Mouse (Mus musculus): Measurements from ENCODE around the gene Mad1l1.
A peak's percentile ranks its signal among the peaks of the same experiment; 100 is the strongest.

Mad1l1 gene

GRCm38 (mm10) chr5:140087242-140087641, 234.1 kb downstream of the Mad1l1 start:
- no peak for DNase-seq (ENCODE audit: low spot score)

DNA sequence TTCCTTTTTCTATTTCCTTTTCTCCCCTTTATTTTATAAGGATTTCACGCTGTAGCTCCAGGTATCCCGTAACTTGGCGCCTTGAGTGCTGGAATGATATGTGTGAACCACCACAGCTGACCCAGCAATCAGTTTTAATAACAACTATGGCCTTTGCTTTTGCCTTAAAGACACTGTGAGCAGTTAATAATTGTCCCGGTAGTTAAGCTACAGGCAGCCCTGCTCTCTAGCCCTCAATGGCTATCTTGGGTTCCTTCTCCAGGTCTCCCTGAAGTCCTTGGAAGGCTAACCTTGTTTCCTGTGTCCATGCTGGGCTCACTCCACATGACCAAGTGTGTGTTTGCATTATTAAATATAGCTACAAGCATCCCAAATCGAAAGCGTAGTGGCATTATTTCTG, 237.0 kb downstream of the Mad1l1 start:
- DNase-seq (ENCODE audit: low spot score) = no peak

DNA sequence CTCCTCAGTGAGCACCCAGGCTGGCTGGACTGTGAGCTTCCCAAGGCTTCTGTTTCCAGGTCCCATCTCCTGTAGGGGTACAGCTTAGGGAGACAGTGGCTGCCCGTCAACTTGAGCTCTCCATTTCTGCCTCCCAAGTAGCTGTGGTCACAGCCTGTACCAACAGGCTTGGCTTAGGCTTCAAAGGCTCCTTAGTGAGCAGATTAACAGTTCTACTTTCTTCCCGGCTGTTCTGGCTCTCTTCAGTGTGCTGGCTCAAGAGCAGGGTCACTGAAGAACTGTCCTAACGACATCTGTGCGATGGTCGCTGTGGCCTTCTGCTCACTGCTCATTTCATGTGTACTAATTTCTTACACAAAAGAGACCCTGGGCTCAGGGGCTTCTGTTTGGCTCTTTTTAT, 237.4 kb downstream of the Mad1l1 start:
- no peak for DNase-seq (ENCODE audit: low spot score)

DNA sequence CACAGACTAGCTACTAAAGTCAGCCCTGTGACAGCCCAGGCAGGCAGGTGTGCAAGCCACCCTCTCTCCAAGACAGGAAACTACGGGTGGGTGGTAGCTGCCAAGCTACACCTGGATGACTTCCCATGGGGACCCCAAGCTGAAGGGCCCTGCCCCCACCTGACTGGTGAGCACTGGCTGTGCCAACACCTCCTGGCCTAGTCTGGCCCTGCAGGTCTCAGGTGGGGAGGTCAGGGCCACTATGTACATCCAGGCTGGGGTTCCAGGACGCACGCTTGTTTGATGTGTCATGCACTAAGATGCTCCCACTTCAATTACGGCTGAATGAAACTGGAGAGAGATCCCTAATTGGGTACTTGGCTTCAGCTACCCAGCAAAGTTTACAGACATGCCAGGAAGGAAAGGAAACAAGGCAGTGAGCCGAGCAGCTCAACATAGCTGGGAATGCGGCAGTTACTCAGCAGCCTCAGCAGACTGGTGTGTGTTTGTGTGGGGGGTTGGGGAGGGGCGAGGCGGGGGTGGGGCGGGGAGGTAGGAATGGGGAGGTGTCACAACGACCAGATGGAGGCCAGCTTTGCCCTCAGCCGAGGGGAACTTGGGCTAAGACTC, 239.0 kb downstream of the Mad1l1 start:
- no peak for DNase-seq (ENCODE audit: low spot score)

DNA sequence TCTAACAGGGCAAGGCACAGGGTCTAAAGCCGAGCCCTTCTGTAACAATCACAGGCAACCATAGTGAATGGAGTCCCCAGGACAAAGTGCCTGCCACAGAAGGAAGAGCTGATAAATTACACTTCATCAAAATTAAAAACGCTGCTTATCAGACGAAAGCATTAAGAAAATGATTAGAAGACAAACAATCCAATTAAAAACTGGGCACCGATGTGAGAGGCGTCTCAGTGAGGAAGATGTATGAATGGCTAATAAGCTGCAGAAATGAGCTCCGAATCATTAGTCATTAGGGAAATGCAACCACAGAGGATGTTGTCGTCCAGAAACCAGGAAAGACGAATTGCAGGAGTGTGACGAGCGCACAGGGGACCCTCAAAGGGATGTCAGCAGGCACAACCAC, 240.3 kb downstream of the Mad1l1 start:
- DNase-seq (ENCODE audit: low spot score) = no peak

DNA sequence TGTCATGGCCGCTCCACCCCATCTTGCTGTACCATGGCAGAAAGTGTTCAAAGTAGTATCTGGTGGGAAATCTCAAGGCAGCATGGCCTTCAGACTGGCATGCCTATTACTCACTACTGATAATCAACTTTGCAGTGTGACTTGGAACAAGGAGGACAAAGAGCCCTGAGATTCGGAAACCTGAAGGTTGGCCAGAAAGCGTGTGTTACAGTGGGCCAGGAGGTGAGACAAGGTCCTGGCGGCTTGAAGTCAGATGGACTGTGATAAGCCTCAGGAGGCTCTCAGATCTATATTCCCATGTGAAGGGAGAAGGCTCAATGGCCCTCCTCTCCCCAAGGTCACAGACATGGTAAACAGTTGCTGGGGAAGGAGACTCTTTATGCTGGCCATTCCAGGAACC, 241.8 kb downstream of the Mad1l1 start:
- DNase-seq (ENCODE audit: low spot score) = no peak

DNA sequence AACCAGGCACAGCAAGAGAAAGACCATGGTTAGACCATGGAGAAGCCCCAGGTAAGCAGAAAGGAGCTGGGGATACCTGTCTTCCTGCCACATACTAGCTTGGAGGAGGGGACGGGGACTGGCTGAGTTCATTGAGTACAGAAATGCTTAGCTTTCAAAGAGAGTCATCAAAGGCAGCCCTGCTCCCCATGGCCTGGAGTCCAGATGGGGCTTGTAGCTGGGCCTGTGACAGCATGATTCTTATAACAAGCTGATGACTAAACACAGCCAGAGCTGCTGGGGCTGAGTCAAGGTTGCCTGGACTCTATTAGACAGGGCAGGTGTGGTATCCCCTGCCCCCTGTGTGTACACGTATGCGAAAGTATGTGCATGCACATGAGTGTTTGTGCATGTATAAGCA, 242.9 kb downstream of the Mad1l1 start:
- DNase-seq (ENCODE audit: low spot score) = no peak

DNA sequence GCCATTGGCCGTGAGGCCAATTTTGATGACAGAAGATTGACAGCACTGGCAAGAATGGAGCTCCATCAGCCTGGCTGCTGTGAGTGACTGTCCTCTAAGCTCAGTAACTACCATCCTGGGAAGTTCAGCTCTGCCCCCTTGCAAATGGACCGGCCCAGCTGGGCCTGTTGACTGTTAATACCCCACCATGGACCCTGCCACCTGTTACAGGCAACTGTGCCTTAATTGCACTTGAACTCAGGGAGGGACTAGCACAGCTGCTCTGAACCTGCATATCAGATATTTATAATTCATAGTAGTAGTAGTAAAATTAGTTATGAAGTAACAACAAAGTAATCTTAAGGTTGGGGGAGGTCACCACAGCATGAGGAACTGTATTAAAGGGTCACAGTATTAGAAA, 244.9 kb downstream of the Mad1l1 start:
- DNase-seq (ENCODE audit: low spot score) = no peak

GRCm38 (mm10) chr5:140073671-140074116, 247.7 kb downstream of the Mad1l1 start:
- no peak for DNase-seq (ENCODE audit: low spot score)

DNA sequence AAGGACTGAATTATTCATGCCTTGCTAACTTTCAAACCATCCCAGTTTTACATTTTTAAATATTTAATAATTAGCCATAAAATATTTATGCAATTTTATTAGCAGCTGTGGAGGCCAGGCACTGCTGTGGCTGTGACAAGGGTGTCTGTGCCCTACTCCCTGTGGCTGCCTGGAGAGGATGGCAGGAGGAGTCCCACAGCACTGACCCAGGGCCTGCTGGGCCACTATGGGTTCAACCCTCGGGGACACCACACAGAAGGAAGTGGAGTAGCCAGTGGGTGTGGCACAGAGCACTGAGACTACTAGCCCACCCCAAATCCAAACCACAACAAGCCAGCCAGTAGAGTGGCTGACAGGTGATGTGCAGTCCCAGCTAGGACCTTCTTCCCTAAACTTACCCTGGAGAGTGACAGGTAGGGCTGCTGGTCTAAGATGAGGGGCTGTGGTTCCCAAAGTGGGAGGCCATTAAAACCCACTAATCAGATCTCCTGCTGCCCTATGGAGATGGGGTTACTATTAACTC, 248.1 kb downstream of the Mad1l1 start:
- no peak for DNase-seq (ENCODE audit: low spot score)

GRCm38 (mm10) chr5:140068506-140068905, 252.8 kb downstream of the Mad1l1 start:
- DNase-seq (ENCODE audit: low spot score) = no peak

DNA sequence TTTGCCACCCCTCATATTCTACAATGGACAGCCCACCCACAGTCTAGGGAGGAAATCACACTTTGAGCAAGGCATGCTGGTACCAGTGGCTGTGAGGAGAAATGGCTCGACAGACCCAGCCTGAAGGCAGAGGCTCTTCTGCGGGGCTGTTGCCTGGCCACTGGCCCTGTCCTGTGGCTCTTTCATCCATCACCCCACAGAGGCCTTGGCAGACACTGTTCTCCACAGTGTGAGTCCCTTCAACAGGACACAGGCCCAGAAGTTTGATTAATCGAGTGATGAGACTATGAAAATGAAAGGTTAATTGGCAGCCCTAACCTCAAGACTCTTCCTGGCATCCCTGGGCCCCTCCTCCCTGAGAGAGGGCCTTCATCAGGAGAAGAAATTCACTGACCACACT, 253.3 kb downstream of the Mad1l1 start:
- DNase-seq (ENCODE audit: low spot score) = no peak

DNA sequence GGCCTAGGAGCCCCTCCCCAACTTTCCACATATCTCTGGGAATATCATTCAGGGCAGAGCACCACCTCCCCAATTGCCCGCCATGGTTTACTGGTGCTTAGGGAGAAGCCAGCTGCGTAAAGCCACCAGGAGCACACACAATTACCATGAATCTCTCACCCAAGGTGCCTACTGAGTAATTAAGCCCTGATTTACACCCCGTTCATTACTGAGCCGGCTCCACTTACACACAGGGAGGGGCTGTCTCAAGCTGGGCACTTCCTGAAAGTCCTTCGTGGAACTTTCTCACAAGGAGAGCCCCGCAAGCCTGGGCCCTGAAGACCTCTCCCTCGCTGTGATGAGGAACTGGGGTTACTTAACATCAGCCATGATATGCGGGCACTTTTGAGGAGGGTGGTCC, 254.6 kb downstream of the Mad1l1 start:
- no peak for DNase-seq (ENCODE audit: low spot score)

GRCm38 (mm10) chr5:140066281-140066680, 255.1 kb downstream of the Mad1l1 start:
- no peak for DNase-seq (ENCODE audit: low spot score)

- no peak for DNase-seq (ENCODE audit: low spot score)
Observed at GRCm38 (mm10) chr5:140065281-140065945, 255.9 kb downstream of the Mad1l1 start.

DNA sequence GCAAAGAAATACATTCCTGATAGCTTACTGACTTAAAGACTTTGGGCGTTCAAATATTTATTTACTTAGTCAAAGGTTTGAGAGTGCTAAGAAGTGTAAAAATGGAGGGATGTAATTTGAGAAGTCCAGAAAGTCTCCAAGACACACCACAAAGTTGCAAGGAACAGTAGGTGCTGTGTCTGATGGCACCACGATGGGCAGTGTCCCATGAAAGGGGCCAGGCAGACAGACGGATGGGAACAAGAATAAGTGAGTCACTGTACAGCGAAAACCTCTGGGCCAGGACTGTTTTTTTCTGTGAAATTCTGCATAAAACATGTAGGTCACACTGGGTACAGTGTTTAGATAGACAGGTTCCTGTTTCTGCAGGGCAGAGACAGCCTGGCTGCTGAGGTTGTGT, 256.8 kb downstream of the Mad1l1 start:
- DNase-seq (ENCODE audit: low spot score) = no peak

DNA sequence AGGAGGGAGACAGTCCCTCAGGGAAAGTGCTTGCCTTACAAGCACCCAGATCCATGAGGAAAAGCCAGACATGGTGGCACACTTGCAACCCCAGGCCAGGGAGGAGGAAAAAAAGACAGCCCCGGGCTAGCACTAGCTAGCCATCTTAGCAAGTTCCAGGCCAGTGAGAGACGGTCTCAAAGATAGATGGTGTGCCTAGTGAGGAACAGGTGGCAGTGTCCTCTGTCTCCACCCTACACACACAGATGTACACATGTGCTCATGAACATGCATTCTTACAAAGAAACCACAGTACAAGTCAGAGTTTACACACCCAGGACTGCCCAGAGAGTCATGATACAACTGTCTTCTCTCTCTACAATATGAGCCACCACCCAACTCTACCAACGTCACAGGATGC, 258.5 kb downstream of the Mad1l1 start:
- no peak for DNase-seq (ENCODE audit: low spot score)

GRCm38 (mm10) chr5:140062316-140062715, 259.0 kb downstream of the Mad1l1 start:
- DNase-seq (ENCODE audit: low spot score) = no peak

DNA sequence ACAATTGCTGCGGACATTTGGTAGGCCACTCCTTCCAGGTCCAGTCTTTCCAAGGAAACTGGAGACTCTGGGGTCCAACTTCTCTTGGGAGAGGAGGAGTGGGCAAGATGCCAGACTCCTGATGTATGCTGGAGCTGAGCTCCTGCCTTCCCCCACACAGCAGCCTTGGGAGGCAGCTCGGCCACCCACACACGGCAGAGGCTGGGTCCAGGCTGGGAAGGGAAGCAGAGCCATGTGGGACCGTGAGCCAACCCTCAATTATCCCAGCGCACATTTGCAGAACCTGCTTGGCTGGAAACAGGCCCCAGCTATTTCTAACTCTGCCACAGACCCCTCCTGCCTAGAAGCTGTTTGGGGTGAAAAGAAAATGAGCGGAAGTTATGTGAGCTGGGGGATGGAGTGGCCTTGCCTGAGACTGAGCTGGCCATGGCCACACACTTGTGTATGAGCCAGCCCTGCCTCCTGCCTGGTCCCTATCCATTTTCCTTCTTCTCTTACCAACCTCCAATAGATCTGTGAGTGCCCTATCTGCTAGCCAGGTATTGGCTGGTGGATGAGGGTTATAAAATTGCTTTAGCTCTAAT, 260.0 kb downstream of the Mad1l1 start:
- DNase-seq (ENCODE audit: low spot score) = no peak

DNA sequence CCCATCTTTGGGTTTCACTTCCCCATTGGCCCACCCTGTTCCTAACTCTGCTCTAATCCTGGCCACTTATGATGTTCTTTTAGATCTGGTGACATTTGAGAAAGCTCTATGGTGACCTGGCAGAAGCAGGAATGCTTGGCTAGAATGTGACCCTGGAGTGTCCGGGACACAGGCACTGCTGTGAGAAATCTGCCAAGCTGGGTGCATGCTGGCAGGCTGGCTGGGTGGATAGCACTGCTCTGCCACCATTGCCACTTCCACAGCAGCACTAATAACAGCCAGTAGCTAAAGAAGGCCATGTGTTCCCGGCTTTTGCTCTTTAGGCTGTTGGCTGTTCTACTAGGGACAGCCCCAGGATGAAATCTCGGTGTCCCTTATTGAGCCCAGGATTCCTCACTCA, 265.1 kb downstream of the Mad1l1 start:
- no peak for DNase-seq (ENCODE audit: low spot score)

DNA sequence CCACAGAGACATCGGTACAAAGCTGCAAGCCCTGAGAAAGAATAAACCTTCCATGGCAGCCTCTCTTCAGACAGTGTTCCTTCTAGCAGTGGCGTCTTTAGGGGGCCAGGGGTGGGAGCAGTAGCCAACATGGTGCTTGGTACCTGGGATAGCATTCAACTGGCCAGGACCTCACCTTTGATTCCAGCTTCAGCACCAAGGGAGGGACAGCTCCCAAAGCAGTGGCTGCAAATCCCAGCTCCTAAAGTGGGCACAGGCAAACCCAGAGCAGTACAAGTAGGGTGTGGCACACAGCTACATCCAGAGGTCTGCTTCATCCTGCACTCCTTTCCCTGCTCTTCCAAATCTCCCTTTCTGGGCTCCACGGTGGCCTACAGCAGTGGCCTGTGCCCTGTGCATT, 265.9 kb downstream of the Mad1l1 start:
- peak; percentile 30 for DNase-seq (ENCODE audit: low spot score)

DNA sequence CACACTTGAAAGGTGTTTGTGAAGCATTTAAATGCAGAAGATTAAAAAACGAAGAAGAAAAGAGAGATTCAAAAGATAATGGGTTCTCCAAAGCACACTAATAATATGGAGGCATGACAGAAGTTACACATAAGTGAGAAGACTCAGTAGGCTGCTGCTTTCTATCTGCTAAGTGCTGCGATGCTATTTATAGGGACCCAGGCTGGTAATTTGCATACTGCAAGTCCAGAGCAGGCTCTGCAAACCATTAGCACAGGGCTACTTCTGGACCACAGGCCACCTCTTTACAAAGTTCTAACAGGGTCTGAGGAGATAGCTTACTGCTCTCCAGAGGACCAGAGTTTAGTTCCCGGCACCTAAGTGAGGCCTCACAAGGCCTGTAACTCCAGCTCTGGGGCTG, 267.7 kb downstream of the Mad1l1 start:
- no peak for DNase-seq (ENCODE audit: low spot score)

- DNase-seq (ENCODE audit: low spot score) = no peak
Observed at GRCm38 (mm10) chr5:140052405-140052804, 268.9 kb downstream of the Mad1l1 start.

DNA sequence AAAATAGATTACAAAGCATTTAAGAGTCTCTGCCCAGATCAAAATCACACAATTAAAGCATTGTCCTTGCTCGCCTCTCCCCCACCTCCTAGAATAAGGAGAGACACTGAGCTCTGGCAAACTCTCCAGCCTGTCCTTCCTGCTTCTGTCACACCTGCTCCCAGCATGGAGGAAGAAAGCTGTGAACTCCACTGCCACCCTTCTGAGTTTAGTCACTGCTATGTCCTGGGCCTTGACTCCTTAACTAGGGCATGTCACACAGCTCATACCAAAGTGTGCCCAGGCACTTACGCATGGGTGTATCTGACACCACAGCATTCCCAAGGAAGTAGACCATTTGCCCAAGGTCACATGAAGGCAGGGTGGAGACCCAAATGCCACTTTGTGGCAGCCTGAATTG, 275.9 kb downstream of the Mad1l1 start:
- no peak for DNase-seq (ENCODE audit: low spot score)

Measured in embryo, embryonic 10.5 days (tissue).